Mouse (Mus musculus): Measurements from ENCODE around the gene Nphp3. TPM values are rescaled to one million over a fixed set of nuclear protein-coding genes. Genes with fewer than 3 reads are reported as not detected.

Nphp3 gene
- total and polyA plus RNA-seq, 2 experiments from 2014 or later, result 1.9 to 7.4 TPM

GRCm38 (mm10) chr9:104021026-104021425, 18.7 kb downstream of the Nphp3 start:
- no peaks in the 10 kb centered on the region for H3K27me3 ChIP-seq (ENCODE audit: insufficient read depth, low read length)
- H3K9me3 ChIP-seq (ENCODE audit: low read length), result no peaks in the 10 kb centered on the region
- ATAC-seq (no peak), DNase-seq (no peak)
- H3K4me1 ChIP-seq (ENCODE audit: insufficient read depth), result no peaks in the 10 kb centered on the region
- H3K4me2 ChIP-seq (ENCODE audit: low read depth), result no peak overlapping the region
- H3K27ac ChIP-seq (ENCODE audit: low read depth, low read length), result no peak overlapping the region
- no peak for TF ChIP-seq CTCF (IDR thresholded peaks at IDR 0.05; ENCODE audit: low read depth)
- H3K4me3 ChIP-seq (ENCODE audit: low read depth, low read length), result no peak overlapping the region
- no peak overlapping the region for H3K9ac ChIP-seq
- WGBS, result 90% methylated on average over 10 of the region's 10 CpGs
- peaks cover 41% of the 10 kb centered on the region for H3K36me3 ChIP-seq (ENCODE audit: insufficient read depth)

DNA sequence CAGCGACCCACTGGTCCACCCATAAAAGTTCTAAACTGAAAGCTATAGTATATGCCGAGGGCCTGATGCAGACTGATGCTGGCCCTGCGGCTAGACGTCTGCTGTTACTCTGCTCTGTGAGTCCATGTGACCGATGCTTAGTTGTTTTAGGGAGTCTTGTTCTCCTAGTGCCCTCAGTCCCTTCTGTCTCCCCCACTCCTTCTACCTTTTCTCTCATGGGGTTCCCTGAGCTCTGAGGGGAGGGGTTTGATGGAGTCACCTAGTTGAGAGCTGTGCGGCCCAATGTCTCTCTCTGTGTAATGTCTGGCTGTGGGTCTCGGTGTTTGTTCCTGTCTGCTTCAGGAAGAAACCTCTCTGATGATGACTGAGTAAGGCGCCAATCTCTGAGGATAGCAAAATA, 24.8 kb downstream of the Nphp3 start:
- peaks cover 23% of the 10 kb centered on the region for H3K36me3 ChIP-seq (ENCODE audit: insufficient read depth)
- no peaks in the 10 kb centered on the region for H3K27me3 ChIP-seq (ENCODE audit: insufficient read depth, low read length)
- H3K4me3 ChIP-seq (ENCODE audit: low read depth, low read length), result no peak overlapping the region
- no peaks in the 10 kb centered on the region for H3K9me3 ChIP-seq (ENCODE audit: low read length)
- DNase-seq (no peak), ATAC-seq (no peak)
- no peak overlapping the region for H3K9ac ChIP-seq
- H3K4me1 ChIP-seq (ENCODE audit: insufficient read depth), result no peaks in the 10 kb centered on the region
- no peak overlapping the region for H3K4me2 ChIP-seq (ENCODE audit: low read depth)
- no peak for TF ChIP-seq CTCF (IDR thresholded peaks at IDR 0.05; ENCODE audit: low read depth)
- H3K27ac ChIP-seq (ENCODE audit: low read depth, low read length), result no peak overlapping the region
- 96% methylated on average over 8 of the region's 8 CpGs for WGBS

- no peak for DNase-seq
- H3K9ac ChIP-seq, result no peak overlapping the region
- no peaks in the 10 kb centered on the region for H3K27me3 ChIP-seq (ENCODE audit: insufficient read depth, low read length)
- peaks cover 17% of the 10 kb centered on the region for H3K36me3 ChIP-seq (ENCODE audit: insufficient read depth)
- H3K27ac ChIP-seq (ENCODE audit: low read depth, low read length), result no peak overlapping the region
- no peak overlapping the region for H3K4me2 ChIP-seq (ENCODE audit: low read depth)
- ATAC-seq, result no peak
- TF ChIP-seq CTCF (IDR thresholded peaks at IDR 0.05; ENCODE audit: low read depth), result no peak
- H3K4me1 ChIP-seq (ENCODE audit: insufficient read depth), result no peaks in the 10 kb centered on the region
- H3K4me3 ChIP-seq (ENCODE audit: low read depth, low read length), result no peak overlapping the region
- WGBS, result 93% methylated on average over 11 of the region's 11 CpGs
- no peaks in the 10 kb centered on the region for H3K9me3 ChIP-seq (ENCODE audit: low read length)
These were observed 27.5 kb downstream of the Nphp3 start for GRCm38 (mm10) chr9:104029861-104030260.

DNA sequence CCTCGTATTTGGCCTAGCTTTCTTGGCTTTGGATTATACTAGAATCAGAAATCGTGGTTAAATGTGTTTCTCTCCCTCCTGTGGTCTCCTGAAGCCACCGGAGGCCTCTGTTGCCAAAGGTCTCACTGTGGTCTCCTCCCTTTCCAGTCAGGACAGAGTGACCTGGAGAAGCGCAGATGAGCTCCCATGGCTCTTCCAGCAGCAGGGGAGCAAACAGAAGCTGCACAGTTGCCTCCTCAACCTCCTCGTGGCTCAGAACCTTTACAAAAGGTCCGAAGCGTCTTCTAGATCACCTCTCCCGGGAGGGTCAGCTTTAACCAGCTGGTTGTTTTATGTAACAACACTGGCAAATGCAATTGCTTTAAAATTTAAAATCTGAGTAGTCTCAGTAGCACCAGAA, 31.9 kb downstream of the Nphp3 start:
- Histone ChIP-seq H3K4me3 (ENCODE audit: low read depth, low read length) (no peak overlapping the region), H3K9ac (no peak overlapping the region), H3K9me3 (ENCODE audit: low read length) (no peaks in the 10 kb centered on the region), H3K36me3 (ENCODE audit: insufficient read depth) (peaks cover 9% of the 10 kb centered on the region), H3K27ac (ENCODE audit: low read depth, low read length) (no peak overlapping the region), H3K4me1 (ENCODE audit: insufficient read depth) (no peaks in the 10 kb centered on the region), H3K27me3 (ENCODE audit: insufficient read depth, low read length) (no peaks in the 10 kb centered on the region), H3K4me2 (ENCODE audit: low read depth) (no peak overlapping the region)
- no peak for DNase-seq
- 83% methylated on average over 8 of the region's 8 CpGs for WGBS
- no peak for ATAC-seq
- no peak for TF ChIP-seq CTCF (IDR thresholded peaks at IDR 0.05; ENCODE audit: low read depth)

DNA sequence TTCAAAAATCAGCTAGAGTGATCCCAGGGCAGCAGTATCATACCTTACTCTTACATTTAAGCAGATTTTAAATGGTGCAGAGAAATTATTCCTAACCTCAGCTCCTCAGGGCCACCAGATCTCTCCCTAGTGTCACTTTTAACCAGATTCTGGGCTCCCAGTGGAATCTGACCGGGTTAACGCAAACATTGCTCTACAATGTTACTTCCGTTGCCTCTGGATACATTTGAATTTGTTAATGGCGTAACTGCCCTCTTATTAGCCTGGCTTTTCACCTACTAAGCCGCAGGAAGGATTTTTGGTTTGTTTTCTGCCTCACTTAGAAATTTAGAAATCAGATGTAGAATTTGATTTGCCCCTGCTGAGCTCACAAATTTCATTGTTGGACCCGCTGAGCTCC, 32.4 kb downstream of the Nphp3 start:
- no peaks in the 10 kb centered on the region for H3K9me3 ChIP-seq (ENCODE audit: low read length)
- H3K36me3 ChIP-seq (ENCODE audit: insufficient read depth), result peaks cover 9% of the 10 kb centered on the region
- no peaks in the 10 kb centered on the region for H3K4me1 ChIP-seq (ENCODE audit: insufficient read depth)
- no peak overlapping the region for H3K4me3 ChIP-seq (ENCODE audit: low read depth, low read length)
- DNase-seq (no peak), ATAC-seq (no peak)
- H3K9ac ChIP-seq, result no peak overlapping the region
- H3K4me2 ChIP-seq (ENCODE audit: low read depth), result no peak overlapping the region
- no peak overlapping the region for H3K27ac ChIP-seq (ENCODE audit: low read depth, low read length)
- TF ChIP-seq CTCF (IDR thresholded peaks at IDR 0.05; ENCODE audit: low read depth), result no peak
- H3K27me3 ChIP-seq (ENCODE audit: insufficient read depth, low read length), result no peaks in the 10 kb centered on the region
- 75% methylated on average over 6 of the region's 6 CpGs for WGBS

DNA sequence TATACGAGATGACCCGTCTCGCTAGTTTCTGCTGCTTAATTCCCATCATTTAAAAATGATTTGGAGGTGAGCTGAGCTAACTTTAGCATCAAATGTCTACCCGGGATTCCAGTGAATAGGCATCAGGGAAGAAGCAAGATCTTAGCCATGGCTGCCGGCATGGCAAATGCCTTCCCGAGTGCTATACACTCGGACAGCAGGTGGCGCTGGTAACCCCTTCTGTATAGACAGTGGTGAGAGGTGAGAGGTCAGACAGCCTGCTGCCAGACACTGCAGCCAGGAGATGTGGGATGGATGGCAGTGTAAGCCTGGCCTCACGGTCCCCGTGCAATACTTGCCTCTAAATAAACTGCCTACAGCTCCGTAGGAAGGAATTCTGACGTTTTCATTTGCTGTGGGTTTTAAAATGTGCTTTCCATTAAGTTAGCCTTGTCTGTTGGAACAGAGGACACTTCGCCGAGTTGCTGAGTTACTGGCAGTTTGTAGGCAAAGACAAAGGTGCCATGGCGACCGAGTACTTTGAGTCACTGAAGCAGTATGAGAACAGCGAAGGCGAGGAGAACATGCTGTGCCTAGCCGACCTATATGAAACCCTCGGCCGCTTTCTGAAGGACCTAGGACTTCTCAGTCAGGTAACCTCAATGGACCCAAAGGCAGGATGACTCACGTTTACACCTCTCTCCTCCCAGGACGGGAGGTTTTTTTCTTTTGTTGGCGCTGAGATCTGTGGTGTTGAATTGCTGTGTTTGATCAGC, 33.1 kb downstream of the Nphp3 start:
- Histone ChIP-seq H3K27me3 (ENCODE audit: insufficient read depth, low read length) (no peaks in the 10 kb centered on the region), H3K9ac (no peak overlapping the region), H3K4me1 (ENCODE audit: insufficient read depth) (no peaks in the 10 kb centered on the region), H3K36me3 (ENCODE audit: insufficient read depth) (peaks cover 9% of the 10 kb centered on the region), H3K4me3 (ENCODE audit: low read depth, low read length) (no peak overlapping the region), H3K4me2 (ENCODE audit: low read depth) (no peak overlapping the region), H3K27ac (ENCODE audit: low read depth, low read length) (no peak overlapping the region), H3K9me3 (ENCODE audit: low read length) (no peaks in the 10 kb centered on the region)
- DNase-seq (peak; percentile 57), ATAC-seq (peak; percentile 60; the same call in 1 of the 2 replicates)
- 52% methylated on average over 24 of the region's 24 CpGs for WGBS
- TF ChIP-seq CTCF (IDR thresholded peaks at IDR 0.05; ENCODE audit: low read depth), result peak; percentile 75

GRCm38 (mm10) chr9:104038266-104038665, 35.9 kb downstream of the Nphp3 start:
- H3K9me3 ChIP-seq (ENCODE audit: low read length), result no peaks in the 10 kb centered on the region
- WGBS, result 93% methylated on average over 13 of the region's 13 CpGs
- H3K4me1 ChIP-seq (ENCODE audit: insufficient read depth), result no peaks in the 10 kb centered on the region
- H3K27me3 ChIP-seq (ENCODE audit: insufficient read depth, low read length), result no peaks in the 10 kb centered on the region
- peaks cover 9% of the 10 kb centered on the region for H3K36me3 ChIP-seq (ENCODE audit: insufficient read depth)
- DNase-seq, result no peak
- H3K27ac ChIP-seq (ENCODE audit: low read depth, low read length), result no peak overlapping the region
- no peak overlapping the region for H3K4me3 ChIP-seq (ENCODE audit: low read depth, low read length)
- H3K9ac ChIP-seq, result no peak overlapping the region
- H3K4me2 ChIP-seq (ENCODE audit: low read depth), result no peak overlapping the region
- no peak for TF ChIP-seq CTCF (IDR thresholded peaks at IDR 0.05; ENCODE audit: low read depth)
- no peak for ATAC-seq

Measured in forebrain, postnatal 0 days (tissue).